Mouse (Mus musculus) fibroblast of lung, adult 2 months (primary cell): ENCODE measurements around the gene 2700097O09Rik.
"Not testable (repeated sequence)": the region's sequence is repeated elsewhere in the genome, so short reads cannot be mapped to it uniquely, and the experiment has no call there.

ENCODE experiments used
- DNase-seq: peaks from one replicate; pipeline ENCODE4 v3.0.0-alpha.2; 2011; ENCODE audit warnings: low read depth

The 2700097O09Rik gene

DNA sequence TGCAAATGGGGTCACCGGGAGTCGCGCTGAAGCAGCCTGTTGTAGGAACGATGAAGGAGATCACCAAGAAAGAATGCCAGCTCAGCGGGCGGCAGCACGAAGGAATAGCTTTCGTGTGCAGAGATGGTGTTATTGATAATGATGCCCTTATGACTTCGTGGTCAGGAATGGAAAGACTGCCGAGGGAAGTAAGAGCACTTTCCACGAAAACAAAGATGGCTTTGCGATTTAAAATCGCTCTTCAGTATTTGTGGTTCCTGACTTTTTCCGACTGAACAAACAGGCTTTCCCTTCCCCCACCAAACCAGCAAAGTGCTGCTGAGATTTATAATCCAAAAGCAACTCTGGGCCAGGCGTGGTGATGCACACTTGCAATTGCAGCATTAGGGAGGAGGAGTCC lies 38.9 kb downstream of the 2700097O09Rik start:
- DNase-seq, result no peak

DNA sequence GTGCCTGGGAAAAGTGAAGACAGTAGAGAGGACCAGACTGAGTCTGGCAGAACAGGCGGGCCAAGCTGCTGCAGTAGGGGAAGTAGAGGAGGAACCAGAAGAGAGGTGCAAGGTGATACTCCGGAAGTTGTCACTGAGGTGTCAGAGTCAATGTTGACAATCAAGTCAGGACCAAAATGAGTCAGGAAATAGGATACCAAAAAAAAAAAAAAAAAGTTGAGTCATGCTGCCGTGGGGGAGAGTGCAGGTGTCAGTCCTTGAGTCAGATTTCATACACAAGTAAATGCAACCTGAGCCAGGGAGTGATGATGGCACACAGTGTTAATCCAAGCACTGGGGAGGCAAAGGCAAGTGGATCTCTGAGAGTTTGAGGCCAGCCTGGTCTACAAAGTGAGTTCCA lies 52.8 kb downstream of the 2700097O09Rik start:
- no peak for DNase-seq

DNA sequence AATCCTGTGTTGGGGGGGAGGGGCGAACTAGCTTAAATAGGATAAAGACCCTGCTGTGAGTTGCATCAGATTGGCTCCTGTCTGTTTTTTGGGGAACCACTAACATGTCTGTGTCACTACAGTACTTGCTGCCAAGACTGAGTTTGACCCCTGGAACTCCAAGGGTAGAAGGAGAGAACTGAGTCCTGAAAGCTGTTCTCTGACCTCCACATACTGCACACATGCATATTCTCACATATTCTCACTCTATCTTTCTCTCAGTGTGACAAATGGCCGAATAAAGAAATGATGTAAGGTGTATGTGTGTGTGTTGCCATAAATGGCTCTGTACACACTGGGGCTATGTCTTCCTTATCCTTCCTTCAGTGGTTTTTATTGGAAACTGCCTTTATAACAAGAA lies 56.6 kb downstream of the 2700097O09Rik start:
- no peak for DNase-seq

DNA sequence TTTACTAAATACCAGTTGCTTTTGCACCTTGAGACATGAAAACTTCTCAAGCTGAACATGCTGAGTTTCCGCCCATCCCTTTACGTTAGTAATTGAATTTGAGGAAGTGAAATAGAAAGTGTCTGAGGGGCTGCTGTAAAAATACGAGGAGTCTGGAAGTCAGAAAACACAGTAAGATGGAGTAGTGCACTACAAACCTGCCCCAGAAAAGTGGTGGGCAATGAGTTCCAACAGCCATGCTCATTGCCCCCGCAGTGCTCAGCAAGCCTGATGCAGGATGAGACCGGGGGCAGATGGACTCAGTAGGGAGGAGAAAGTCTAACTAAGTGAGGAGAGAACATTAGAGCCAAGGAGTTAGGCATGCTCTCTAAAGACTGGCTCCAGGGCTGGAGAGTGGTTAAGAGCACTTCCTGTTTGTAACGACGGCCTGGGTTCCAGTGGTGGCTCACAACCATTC lies 60.5 kb downstream of the 2700097O09Rik start:
- no peak for DNase-seq

DNA sequence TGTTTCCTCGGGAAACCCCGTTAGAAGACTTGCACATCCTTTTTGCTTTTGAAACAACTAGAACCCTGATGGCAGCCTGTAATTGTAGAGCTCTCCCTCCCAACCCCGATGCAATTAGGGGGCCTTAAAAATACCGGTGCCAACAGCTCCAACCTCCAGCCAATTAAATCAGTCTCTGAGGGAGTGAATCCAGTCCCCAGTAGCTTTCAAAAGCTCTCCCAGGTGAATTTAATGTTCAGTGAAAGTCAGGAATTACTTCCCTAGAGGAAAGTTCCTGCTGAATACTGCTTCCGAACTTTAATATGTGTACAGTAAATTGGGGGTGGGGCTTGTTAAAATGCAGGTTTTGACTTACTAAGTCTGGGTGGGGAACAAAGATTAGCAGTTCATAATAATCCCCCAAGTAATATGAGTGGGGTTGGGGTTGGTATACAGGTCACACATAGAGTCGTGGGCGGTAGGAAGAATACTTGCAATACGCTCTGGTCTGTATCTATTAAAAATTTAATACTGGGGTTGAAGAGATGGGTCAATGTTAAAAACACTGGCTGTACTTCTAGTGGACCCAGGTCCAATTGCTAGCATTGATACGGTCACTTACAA lies 62.7 kb downstream of the 2700097O09Rik start:
- DNase-seq, result no peak

DNA sequence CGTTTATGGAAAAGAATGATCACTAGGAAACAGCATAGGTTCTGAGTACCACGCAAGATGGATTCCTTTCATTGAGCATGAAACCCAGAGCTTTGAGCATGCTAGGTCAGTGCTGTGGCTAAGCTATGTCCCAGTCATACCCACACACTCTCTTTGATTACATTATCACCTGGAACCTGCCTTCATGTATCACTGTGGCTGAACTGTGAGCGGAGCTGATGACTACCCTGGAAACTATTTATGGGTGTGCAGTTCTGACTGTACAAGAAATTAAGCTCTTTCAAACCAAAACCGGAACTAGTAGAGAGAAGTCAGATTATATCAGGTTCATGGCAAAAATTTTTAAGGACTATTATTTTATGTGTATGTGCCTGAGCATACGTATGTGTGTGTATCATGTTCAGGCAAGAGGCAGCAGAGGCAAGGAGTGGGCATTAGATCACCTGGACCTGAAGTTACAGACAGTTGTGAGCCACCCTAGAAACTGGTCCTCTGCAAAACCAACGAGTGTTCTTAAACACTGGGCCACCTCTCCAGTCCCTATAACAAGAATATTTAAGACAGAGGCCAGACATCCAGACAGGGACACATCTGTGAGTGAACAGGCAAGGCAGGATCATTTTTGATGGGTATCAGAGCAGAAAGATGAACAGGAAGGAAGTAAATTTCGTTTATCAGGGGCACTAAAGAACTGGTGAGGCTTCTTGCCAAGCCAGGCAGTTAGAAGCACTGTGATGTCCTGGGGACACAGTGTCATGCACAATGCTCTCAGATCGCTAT lies 63.4 kb downstream of the 2700097O09Rik start:
- peak; percentile 5 for DNase-seq

DNA sequence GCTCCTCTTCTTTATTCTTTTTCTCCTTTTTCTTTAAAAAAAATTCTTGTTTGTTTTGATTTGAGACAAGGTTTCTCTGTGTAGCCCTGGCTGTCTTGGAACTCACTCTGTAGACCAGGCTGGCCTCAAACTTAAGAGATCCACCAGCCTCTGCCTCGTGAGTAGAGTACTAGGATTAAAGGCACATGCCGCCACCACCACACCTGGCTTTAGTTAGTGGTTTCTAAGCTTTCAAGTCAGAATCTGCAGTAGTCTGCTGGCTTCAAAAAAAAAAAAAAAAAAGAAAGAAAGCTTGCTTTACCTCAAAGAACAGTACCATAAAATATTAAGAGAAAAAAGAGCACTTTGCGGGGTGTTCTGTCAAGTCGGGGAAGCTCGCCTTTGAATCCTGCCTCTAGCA lies 64.5 kb downstream of the 2700097O09Rik start:
- DNase-seq, result no peak

DNA sequence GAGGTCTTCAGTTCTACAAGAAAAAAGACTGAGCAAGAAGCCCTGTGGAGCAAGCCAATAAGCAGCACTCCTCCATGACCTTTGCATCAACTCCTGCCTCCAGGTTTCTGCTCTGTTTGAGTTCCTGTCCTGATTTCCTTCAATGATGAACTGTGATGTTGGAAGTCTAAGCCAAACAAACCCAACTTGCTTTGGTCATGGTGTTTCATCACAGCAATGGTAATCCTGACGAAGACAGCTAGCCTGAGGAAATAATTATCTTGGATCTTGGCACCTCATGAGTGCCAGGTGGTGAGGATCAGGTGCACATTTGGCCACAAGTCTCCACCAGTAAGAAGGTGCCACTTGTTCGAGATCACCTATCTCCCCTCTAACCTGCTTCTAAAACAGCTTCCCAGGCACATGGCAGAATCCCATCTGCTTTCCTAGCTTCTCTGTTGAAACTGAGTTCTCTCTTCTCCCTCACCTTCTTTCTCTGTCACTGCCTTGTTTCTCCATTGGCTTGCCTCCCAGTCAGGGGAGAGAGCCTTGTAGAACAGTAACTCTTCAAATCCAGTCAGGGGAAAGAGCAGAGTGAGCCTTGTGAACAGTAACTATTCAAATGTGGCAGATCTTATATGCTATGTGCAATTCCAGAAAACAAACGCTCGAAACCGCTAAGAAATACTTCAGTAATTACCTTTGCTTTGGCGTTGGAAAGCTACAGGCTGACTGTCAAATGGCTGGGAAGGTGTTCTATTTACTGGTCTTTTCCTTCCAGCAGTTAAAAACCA lies 66.1 kb downstream of the 2700097O09Rik start, which contains the start of gene Baz1a:
Gene Baz1a, minus strand, starts transcription at position 723 of the 773 bp plus-strand sequence.
- no peak for DNase-seq

DNA sequence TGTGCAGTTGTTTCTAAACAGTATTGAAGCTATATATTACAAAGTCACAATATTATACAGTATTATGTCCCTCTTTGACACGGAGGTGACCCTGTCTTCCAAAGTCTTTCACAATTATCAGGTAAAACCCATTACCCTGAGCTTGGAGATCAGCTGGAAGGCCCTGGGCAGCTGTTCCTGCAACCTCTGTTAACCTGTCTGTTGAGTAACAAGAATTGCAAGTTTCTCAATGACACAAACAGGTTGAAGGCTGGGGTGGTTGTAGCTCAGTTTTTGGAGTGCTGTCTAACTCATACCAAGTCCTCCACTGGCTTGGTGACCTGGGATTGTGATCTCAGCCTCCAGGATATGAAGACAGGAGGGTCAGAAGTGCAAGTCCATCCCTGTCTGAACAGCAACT lies 66.9 kb downstream of the 2700097O09Rik start:
- DNase-seq, result no peak

DNA sequence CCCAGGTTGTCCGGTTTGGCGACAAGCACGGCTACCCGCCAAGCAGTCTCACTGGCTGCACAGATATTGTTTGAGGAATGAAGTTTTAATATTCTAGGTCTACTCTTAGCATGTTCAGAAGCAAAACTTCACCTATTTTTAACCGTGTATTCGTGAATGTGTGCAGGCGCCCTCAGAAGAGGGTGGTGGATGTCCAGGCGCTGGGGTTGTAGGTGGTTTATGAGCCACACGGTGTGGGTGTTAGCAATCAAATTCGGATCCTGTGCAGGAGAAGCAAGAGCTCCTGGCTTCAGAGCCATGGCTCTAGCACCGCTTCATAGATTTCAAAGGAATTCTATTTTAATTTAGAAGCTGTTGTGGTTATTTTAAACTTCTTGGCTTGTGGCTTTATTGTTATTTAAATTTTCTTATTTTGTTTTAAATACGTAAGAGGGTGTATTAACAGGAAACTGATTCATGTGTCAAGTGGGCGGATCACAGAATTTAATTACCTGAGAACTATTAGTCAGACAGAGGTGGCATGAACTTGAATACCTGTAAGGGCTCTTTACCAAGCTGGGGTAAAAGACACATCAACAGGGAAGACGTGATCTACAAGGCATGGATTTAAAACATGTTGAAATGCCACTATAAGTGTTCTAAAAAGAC lies 72.4 kb downstream of the 2700097O09Rik start:
- DNase-seq, result no peak

DNA sequence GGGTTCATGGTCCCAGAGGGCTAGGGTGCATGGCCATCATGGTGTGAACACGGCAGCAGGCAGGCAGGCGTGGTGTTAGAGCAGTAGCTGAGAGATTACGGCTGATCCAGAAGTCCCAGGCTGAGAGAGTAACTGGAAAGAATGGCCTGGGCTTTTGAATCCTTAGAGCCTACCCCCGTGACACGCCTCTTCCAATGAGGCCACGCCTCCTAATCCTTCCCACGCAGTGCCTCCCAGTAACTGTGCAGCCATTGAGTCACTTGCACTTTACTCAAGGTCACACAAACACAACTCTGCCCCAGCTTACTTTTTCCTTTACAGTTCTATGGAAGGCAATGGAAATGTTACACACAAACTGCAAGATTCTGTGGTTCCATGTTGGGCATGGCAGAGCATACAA lies 73.8 kb downstream of the 2700097O09Rik start:
- DNase-seq, result no peak

DNA sequence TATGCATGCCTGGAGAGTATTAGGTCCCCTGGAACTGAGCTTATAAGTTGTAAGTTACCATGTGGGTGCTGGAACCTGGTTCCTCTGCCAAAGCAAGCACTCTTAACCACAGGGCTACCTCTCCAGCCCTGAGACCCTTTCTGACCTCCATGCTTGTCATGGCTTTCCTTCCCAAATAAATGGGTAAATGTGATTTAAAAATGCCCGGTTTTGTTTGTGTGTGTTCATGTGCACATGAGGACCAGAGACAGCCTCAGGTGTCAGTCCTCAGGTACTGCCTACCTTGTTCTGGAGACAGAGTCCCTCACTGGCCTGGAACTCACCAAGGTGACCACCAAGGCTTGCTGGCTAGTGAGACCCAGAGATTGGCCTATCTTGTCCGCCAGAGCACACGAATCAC lies 75.5 kb downstream of the 2700097O09Rik start:
- DNase-seq, result no peak

DNA sequence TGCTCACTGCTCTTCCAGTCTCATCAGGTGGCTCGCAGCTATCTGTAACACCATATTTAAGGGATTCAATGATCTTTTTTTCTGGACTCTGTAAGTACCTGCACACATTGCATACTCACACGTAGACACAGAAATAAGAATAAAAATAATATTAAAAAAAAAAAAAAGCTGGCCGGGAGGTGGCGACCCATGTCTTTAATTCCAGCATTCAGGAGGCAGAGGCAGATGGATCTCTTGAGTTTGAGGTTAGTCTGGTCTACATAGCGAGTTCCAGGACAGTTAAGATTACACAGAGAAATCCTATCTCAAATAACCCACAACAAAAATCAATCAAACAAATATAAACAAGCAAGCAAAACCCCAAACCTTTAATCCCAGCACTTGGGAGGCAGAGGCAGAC lies 76.1 kb downstream of the 2700097O09Rik start:
- no peak for DNase-seq

DNA sequence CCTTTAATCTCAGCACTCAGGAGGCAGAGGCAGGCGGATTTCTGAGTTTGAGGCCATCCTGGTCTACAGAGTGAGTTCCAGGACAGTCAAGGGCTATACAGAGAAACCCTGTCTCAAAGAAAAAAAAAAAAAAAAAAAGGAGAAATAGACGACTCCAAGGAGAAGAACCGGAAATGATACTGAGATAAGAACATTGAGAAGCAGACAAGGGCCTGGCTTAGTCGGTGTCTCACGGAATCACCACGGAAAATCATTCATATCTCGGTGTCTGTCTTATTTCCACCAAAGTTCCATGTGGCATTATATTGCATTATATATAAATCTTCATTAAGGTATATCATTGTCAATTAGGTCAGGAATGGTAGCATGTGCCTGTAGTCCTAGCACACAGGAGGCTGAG lies 77.4 kb downstream of the 2700097O09Rik start:
- DNase-seq, result not testable (repeated sequence)

DNA sequence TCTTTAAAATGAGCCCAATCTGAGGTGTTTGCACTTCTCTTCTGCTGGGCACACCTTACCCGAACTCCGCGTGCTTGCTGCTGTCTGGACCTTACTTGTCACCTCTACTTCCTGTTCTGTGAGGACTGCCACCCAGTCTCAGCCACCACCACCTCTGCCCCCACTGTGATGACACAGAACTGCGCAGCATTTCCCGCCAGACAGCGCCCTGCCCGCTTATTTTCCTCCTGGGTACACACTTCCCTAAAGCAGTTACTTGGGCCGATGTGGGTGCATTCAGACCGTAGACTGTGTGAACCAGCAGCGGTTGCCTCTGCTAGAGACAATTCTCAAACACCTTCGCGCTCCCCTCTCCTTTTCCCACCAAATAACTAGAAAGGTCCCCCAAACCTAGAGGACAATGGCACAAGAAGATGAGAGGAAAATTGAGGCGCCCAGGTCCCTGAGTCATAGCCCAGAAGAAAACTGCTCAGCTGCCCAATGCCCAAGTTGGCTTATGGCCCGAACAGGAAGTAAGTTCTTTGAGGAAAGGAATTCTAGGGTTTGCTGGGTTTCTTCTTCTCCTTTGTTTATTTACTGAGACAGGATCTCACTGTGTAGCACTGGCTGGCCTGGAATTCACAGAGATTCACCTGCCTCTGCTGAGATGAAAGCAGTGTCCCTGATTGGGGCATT lies 80.8 kb downstream of the 2700097O09Rik start:
- DNase-seq, result no peak

DNA sequence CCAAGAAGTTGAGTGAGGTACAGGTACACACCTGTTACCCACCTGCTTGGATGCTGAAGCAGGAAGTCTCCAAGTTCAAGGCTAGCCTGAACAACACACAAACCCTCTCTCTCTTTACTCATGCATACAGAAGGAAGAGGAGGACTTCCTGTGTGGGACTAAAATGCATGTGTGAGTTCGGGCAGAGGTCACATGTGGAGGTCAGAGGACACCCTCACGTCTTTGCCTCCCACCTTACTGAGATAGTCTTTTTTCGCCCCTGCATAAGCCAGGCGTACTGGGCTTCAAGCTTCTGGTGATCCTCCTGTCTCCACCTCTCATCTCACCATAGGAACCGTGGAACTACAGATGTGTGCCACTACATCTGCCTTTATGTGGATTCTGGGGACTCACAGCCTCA lies 81.5 kb downstream of the 2700097O09Rik start:
- no peak for DNase-seq

DNA sequence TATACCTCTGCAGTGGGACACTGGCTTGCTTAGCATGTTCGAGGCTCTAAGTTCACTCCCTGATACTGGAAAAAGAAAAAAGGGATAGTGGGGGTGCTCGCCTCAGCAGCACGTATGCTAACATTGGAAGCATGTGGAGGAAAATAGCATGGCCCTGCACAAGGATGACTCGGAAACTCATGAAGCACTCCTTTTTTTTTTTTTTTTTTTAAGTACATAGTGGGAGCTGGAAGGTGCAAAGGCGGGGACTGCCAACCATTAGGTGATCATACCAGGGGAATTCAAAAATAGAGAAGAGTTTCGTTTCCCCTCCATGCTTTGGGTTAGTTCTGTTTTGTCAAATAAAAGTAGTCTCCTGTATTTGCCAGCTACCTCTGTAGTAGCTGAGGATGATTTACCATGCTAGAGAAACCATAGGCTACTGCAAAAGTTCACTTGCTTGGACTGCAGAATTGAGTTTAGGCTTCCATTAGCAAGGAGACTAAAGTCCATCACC lies 82.9 kb downstream of the 2700097O09Rik start:
- no peak for DNase-seq

DNA sequence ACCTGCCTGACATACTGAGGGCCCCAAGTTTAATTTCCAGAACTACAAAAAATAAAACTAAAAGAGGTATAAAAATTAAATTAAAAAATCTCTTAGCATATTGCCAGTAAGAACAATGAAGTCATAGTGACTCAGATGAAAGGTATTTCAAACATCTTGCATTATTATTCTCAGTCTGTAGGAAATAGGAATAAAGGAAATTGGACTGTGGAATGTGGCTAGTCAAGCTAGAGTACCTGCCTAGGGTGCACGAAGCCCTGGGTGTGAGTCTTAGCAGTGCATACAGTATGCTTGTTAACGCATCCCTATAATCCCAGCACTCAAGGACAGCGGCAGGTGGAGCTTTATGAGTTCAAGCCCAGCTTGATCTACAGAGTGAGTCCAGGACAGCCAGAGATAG lies 83.9 kb downstream of the 2700097O09Rik start:
- no peak for DNase-seq
